Mouse (Mus musculus) adrenal gland, postnatal 36 days (tissue): Measurements from ENCODE around the gene Cdc26. TPM values are rescaled to one million over a fixed set of nuclear protein-coding genes. Genes with fewer than 3 reads are reported as not detected.

ENCODE experiments used
- DNase-seq, 2 experiments: peaks; one replicate each; pipeline ENCODE4 v3.0.0; 2021; ENCODE audit warnings: mixed read lengths in 1 of 2
- long read RNA-seq, 2 experiments: library from polyadenylated mRNA; stranded (forward); transcript quantifications; one replicate each; pipeline ENCODE4 v2.0.0; 2021; ENCODE audit warnings: borderline sequencing depth in 2 of 2
- total RNA-seq, 2 experiments: library from RNA; stranded (reverse); gene quantifications; 2 replicates each; pipeline ENCODE4 v1.2.3; 2021

Gene Cdc26
- 10 to 100 TPM; 61.6 to 78.0 TPM for total RNA-seq
- long read RNA-seq, experiment 1, transcript Cdc26-201 (4 exons, 819 nt): major isoform, 58 of 70 reads
- long read RNA-seq, experiment 1, partial matches to known transcripts: 0 of 70 reads
- long read RNA-seq, experiment 1, other reads (novel, unspliced or antisense): 10 of 70 reads
- long read RNA-seq, experiment 2, transcript Cdc26-201 (4 exons, 819 nt): major isoform, 17 of 21 reads
- long read RNA-seq, experiment 2, partial matches to known transcripts: 1 of 21 reads
- long read RNA-seq, experiment 2, other reads (novel, unspliced or antisense): 1 of 21 reads

GRCm38 (mm10) chr4:62408601-62409282 is at the start of gene Cdc26, which contains the start of gene Prpf4:
Gene Cdc26, minus strand, starts transcription at chr4:62408642.
Gene Prpf4, plus strand, starts transcription at chr4:62408797.
- peak; percentile 96 to 97 for DNase-seq

GRCm38 (mm10) chr4:62454995-62455394 is 46.6 kb upstream of the Cdc26 start:
- peak; percentile 31 to 61 for DNase-seq

- DNase-seq: no peak
Observed at GRCm38 (mm10) chr4:62440986-62441385, 32.5 kb upstream of the Cdc26 start.

GRCm38 (mm10) chr4:62440544-62440943 is 32.1 kb upstream of the Cdc26 start:
- DNase-seq: peak in 1 of 2 experiments; percentile 19

GRCm38 (mm10) chr4:62439793-62440192 is 31.4 kb upstream of the Cdc26 start:
- no peak for DNase-seq

- DNase-seq: no peak
Observed at GRCm38 (mm10) chr4:62437871-62438270, 29.4 kb upstream of the Cdc26 start.

- no peak for DNase-seq
Observed at GRCm38 (mm10) chr4:62437256-62437778, 28.9 kb upstream of the Cdc26 start.

GRCm38 (mm10) chr4:62435081-62435480 is 26.6 kb upstream of the Cdc26 start, which contains the start of gene Rnf183:
Gene Rnf183, minus strand, starts transcription at chr4:62435252.
- no peak for DNase-seq

- DNase-seq: peak in 1 of 2 experiments; percentile 31
Observed at GRCm38 (mm10) chr4:62433939-62434870, 25.8 kb upstream of the Cdc26 start.

- peak in 1 of 2 experiments; percentile 51 for DNase-seq
Observed at GRCm38 (mm10) chr4:62431522-62431921, 23.1 kb upstream of the Cdc26 start.

- DNase-seq: no peak
Observed at GRCm38 (mm10) chr4:62430678-62431077, 22.2 kb upstream of the Cdc26 start.

- DNase-seq: no peak
Observed at GRCm38 (mm10) chr4:62429616-62430015, 21.2 kb upstream of the Cdc26 start.

GRCm38 (mm10) chr4:62427978-62428758 is 19.7 kb upstream of the Cdc26 start:
- DNase-seq: no peak

GRCm38 (mm10) chr4:62425891-62426290 is 17.4 kb upstream of the Cdc26 start:
- no peak for DNase-seq

GRCm38 (mm10) chr4:62419091-62419490 is 10.6 kb upstream of the Cdc26 start:
- DNase-seq: no peak

- DNase-seq: no peak
Observed at GRCm38 (mm10) chr4:62418448-62418847, 10.0 kb upstream of the Cdc26 start.

- DNase-seq: peak; percentile 75 to 81
Observed at GRCm38 (mm10) chr4:62411606-62412005, 3.2 kb upstream of the Cdc26 start.

- DNase-seq: no peak
Observed at GRCm38 (mm10) chr4:62410325-62410724, 1.9 kb upstream of the Cdc26 start.

GRCm38 (mm10) chr4:62409615-62410014 is 1.2 kb upstream of the Cdc26 start:
- DNase-seq: no peak

- DNase-seq: peak; percentile 54 to 70
Observed at GRCm38 (mm10) chr4:62407730-62408582, 486 bp downstream of the Cdc26 start.
